Mouse (Mus musculus) left cerebral cortex, postnatal 4 days (tissue): ENCODE results near the gene Gm17490. TPM values are rescaled to one million over a fixed set of nuclear protein-coding genes. Genes with fewer than 3 reads are reported as not detected.
"Not testable (repeated sequence)": the region's sequence is repeated elsewhere in the genome, so short reads cannot be mapped to it uniquely, and the experiment has no call there.

ENCODE experiments used
- DNase-seq: peaks from one replicate; pipeline ENCODE4 v3.0.0-alpha.2; 2022
- intact Hi-C: fragments of 180-260 bp; cut with DNase I; formaldehyde crosslinking; loops from one replicate; pipeline ENCODE4 v1.15.1; 2025
- total RNA-seq, 2 experiments: library from RNA; stranded (reverse); gene quantifications; 2 replicates each; pipeline ENCODE4 v1.2.3; 2021

Gm17490 gene
- total RNA-seq, 2 experiments from 2014 or later = not detected

GRCm38 (mm10) chr2:11635471-11636137 lies 9.5 kb upstream of the Gm17490 start:
- intact Hi-C loops = no loop called here
- no peak for DNase-seq

GRCm38 (mm10) chr2:11635035-11635434 lies 9.0 kb upstream of the Gm17490 start:
- no peak for DNase-seq
- intact Hi-C loops = no loop called here

- intact Hi-C loops = no loop called here
- no peak for DNase-seq
Observed at GRCm38 (mm10) chr2:11623726-11624125, 2.3 kb downstream of the Gm17490 start.

GRCm38 (mm10) chr2:11623173-11623572 lies 2.9 kb downstream of the Gm17490 start:
- intact Hi-C loops = no loop called here
- no peak for DNase-seq

- intact Hi-C loops = no loop called here
Observed at GRCm38 (mm10) chr2:11619598-11619997, 6.5 kb downstream of the Gm17490 start.

GRCm38 (mm10) chr2:11616846-11617245 lies 9.2 kb downstream of the Gm17490 start:
- intact Hi-C loops = no loop called here
- DNase-seq = no peak

More at GRCm38 (mm10) chr2:11619598-11619997, 6.5 kb downstream of the Gm17490 start:
- no peak for DNase-seq

- intact Hi-C loops, DNase-seq: not testable (repeated sequence)
Observed at GRCm38 (mm10) chr2:11612939-11613338, 13.1 kb downstream of the Gm17490 start.

GRCm38 (mm10) chr2:11606718-11607117 lies 19.3 kb downstream of the Gm17490 start:
- DNase-seq, intact Hi-C loops: not testable (repeated sequence)

GRCm38 (mm10) chr2:11604911-11605310 lies 21.2 kb downstream of the Gm17490 start:
- no peak for DNase-seq
- intact Hi-C loops = no loop called here

GRCm38 (mm10) chr2:11604053-11604452 lies 22.0 kb downstream of the Gm17490 start, which contains the start of gene Rbm17:
TSS of gene Rbm17 (minus strand) at chr2:11604153.
- intact Hi-C loops = no loop called here
- no peak for DNase-seq

- peak; percentile 96 for DNase-seq
- intact Hi-C loops = loop anchor here (1.0 kb wide), 1 partner anchor 85 kb away; no protein-coding TSS in a partner anchor
Observed at GRCm38 (mm10) chr2:11602506-11603489, 23.3 kb downstream of the Gm17490 start.

- intact Hi-C loops = no loop called here
- no peak for DNase-seq
Observed at GRCm38 (mm10) chr2:11601795-11602194, 24.3 kb downstream of the Gm17490 start.

- no peak for DNase-seq
- intact Hi-C loops = loop anchor here (10.0 kb wide), 1 partner anchor 113 kb away; no protein-coding TSS in a partner anchor
Observed at GRCm38 (mm10) chr2:11597906-11598305, 28.2 kb downstream of the Gm17490 start.

GRCm38 (mm10) chr2:11596690-11597089 lies 29.4 kb downstream of the Gm17490 start:
- DNase-seq = no peak
- intact Hi-C loops = loop anchor here (10.0 kb wide), 1 partner anchor 112 kb away; no protein-coding TSS in a partner anchor

- intact Hi-C loops = no loop called here
- DNase-seq = no peak
Observed at GRCm38 (mm10) chr2:11587996-11588395, 38.1 kb downstream of the Gm17490 start.

GRCm38 (mm10) chr2:11579399-11579798 lies 46.7 kb downstream of the Gm17490 start:
- no peak for DNase-seq
- intact Hi-C loops = no loop called here

- DNase-seq = no peak
- intact Hi-C loops = no loop called here
Observed at GRCm38 (mm10) chr2:11578187-11578586, 47.9 kb downstream of the Gm17490 start.
